Mouse (Mus musculus) stomach, postnatal 0 days (tissue): Measurements from ENCODE around the gene Myh7.

Experiments
- CTCF ChIP-seq: IDR thresholded peaks from 2 replicates; pipeline ENCODE4 v1.5.1; 2016; ENCODE audit warnings: antibody characterized with exemption, low read depth, mild to moderate bottlenecking, moderate library complexity
- EP300 ChIP-seq: optimal IDR thresholded peaks from 2 replicates; pipeline ENCODE3; 2016; ENCODE audit warnings: antibody characterized with exemption

DNA sequence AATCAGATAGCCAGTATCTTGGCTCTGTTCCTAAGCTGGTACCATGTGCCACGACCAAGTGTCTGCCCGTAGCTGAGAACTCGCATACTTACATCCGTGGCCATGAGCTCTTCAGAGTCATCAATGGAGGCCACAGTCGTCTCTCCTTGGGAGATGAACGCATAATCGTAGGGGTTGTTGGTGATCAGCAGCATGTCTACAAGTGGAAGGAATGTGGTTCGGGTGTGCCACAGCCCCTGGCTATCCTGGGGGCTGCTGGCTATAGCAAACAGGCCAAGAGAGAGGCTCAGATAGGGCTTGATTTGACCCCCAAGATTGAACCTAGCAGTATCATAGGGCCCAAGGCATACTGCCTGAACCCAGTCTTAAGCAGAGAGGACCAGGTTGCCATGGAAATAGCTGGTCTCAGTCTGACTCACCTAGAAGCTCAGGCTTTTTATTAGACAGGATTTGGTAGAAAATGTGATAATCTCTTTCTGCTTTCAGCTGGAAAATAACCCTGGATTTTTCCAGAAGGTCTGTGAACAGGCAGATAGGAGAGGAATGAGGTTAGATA lies 4.5 kb downstream of the Myh7 start:
- TF ChIP-seq CTCF (no peak), EP300 (no peak)
